Mouse (Mus musculus) midbrain, postnatal 0 days (tissue): ENCODE data around the gene Slc26a1. TPM values are rescaled to one million over a fixed set of nuclear protein-coding genes. Genes with fewer than 3 reads are reported as not detected.

Experiments used
- ATAC-seq: fragments of 200-750 bp; cut with Nextera tagmentation; 2 replicates; pipeline ENCODE4 v1.8.0; 2017; ENCODE audit warnings: moderate number of reproducible peaks, mild to moderate bottlenecking, moderate TSS enrichment, moderate library complexity; ENCODE audit not compliant: low FRiP score
- DNase-seq: peaks from one replicate; pipeline ENCODE4 v3.0.0-alpha.2; 2015; ENCODE audit warnings: low spot score
- H3K27ac ChIP-seq: fragments of 300-500 bp; sonication (generic); 2 replicates; pipeline ENCODE4 v1.5.1; 2014; ENCODE audit warnings: low read depth, mild to moderate bottlenecking, low read length, mixed read lengths
- H3K27me3 ChIP-seq: fragments of 300-500 bp; sonication (generic); 2 replicates; pipeline ENCODE4 v1.6.1; 2014; ENCODE audit warnings: low read length, control low read depth, mixed read lengths; ENCODE audit not compliant: insufficient read depth
- H3K36me3 ChIP-seq: fragments of 300-500 bp; sonication (generic); 2 replicates; pipeline ENCODE4 v1.6.1; 2014; ENCODE audit warnings: low read length, control low read depth, mixed read lengths; ENCODE audit not compliant: insufficient read depth
- H3K4me1 ChIP-seq: fragments of 300-500 bp; sonication (generic); 2 replicates; pipeline ENCODE4 v1.6.1; 2014; ENCODE audit warnings: mild to moderate bottlenecking, control low read depth, antibody characterized with exemption, low read length, mixed read lengths; ENCODE audit not compliant: insufficient read depth
- H3K4me2 ChIP-seq: fragments of 300-500 bp; sonication (generic); 2 replicates; pipeline ENCODE4 v1.6.1; 2014; ENCODE audit warnings: low read depth, mild to moderate bottlenecking, low read length, mixed read lengths; ENCODE audit not compliant: poor library complexity, severe bottlenecking
- H3K4me3 ChIP-seq: fragments of 300-500 bp; sonication (generic); 2 replicates; pipeline ENCODE4 v1.5.1; 2014; ENCODE audit warnings: low read depth, mild to moderate bottlenecking, low read length, moderate library complexity
- H3K9ac ChIP-seq: fragments of 300-500 bp; sonication (generic); replicated peaks from 2 replicates; pipeline ENCODE4 v1.6.1; 2014; ENCODE audit warnings: mild to moderate bottlenecking, low read length, moderate library complexity, mixed read lengths; ENCODE audit not compliant: poor library complexity, severe bottlenecking
- H3K9me3 ChIP-seq: fragments of 300-500 bp; sonication (generic); 2 replicates; pipeline ENCODE4 v1.6.1; 2016; ENCODE audit warnings: low read length, control low read depth
- CTCF ChIP-seq: IDR thresholded peaks from 2 replicates; pipeline ENCODE4 v1.5.1; 2016; ENCODE audit warnings: antibody characterized with exemption, mild to moderate bottlenecking
- WGBS: fragments of 180-500 bp; shearing (Covaris S2); extraction: QIAGEN DNeasy Blood & Tissue Kit; methylation state at CpG from one replicate; pipeline ENCODE4 v1.1.7; 2014; 5-methylcytosine and 5-hydroxymethylcytosine counted together
- polyA plus RNA-seq: library from polyadenylated mRNA; unstranded; fragments of >200 nt; fragmentation: Nextera tagmentation; extraction: Ambion mirVana; gene quantifications from 2 replicates; pipeline ENCODE4 v1.2.1, GENCODE M21; 2015
- total RNA-seq: library from RNA; depleted of rRNA; stranded (reverse); fragments of >200 nt; gene quantifications from 2 replicates; pipeline ENCODE4 v1.2.3, GENCODE M21; 2014

The Slc26a1 gene
- total and polyA plus RNA-seq, 2 experiments from 2014 or later: 4.2 to 10.1 TPM

DNA sequence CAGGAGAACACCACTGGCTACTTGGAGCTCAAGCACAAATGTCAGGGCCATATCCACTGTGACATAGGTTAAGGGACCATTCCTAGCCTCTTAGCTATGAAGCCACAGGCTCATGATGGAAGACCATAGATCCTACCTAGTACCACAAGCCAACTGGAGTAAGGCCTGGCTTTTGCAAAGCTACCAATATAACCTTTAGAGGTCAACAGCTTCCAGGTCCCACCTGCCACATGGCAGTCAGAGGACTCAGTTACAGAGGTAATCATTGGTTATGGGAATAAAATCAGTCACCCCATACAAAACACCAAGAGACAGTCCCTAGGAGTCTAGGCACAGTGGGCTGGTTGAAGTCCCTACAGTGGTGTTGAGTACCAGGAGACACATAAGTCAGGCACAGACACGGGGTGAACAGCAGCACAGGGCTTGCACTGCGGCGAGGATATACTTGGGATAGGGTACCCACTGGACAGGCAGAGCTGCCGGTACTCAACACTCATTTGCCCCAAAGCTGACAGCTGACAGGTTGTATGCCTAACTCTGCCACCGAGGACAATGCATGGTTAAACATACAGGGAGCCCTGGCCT is 24.1 kb downstream of the Slc26a1 start:
- TF ChIP-seq CTCF: no peak
- Histone ChIP-seq H3K4me2 (no peak overlapping the region), H3K9me3 (no peaks in the 10 kb centered on the region), H3K27me3 (no peaks in the 10 kb centered on the region), H3K27ac (no peak overlapping the region), H3K36me3 (peaks cover 68% of the 10 kb centered on the region), H3K4me1 (no peaks in the 10 kb centered on the region), H3K4me3 (no peak overlapping the region), H3K9ac (no peak overlapping the region)
- DNase-seq (no peak), ATAC-seq (no peak)
- 83% methylated on average over 5 of the region's 5 CpGs for WGBS

DNA sequence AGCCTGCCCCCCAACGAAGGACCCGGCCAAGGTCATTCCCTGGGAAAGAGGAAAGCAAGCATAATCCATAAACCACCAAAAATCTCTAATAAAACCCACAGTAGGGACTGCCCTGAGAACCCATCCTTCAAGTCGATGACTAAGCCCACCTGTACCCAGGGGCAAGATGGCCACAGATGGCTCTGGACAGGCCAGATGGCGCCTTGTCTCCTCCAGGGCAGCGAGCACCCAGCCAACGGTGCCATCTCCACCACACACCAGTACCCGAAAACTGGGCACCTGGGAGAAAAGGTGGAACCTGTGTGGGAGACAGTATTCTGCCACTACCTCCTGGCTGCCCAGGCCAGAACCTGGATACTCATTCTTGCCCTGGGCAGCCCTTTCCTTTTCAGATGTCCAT is 25.0 kb downstream of the Slc26a1 start:
- DNase-seq (no peak), ATAC-seq (no peak)
- H3K4me3 ChIP-seq: no peak overlapping the region
- no peaks in the 10 kb centered on the region for H3K27me3 ChIP-seq
- 96% methylated on average over 7 of the region's 7 CpGs for WGBS
- H3K9me3 ChIP-seq: no peaks in the 10 kb centered on the region
- TF ChIP-seq CTCF: no peak
- H3K9ac ChIP-seq: no peak overlapping the region
- H3K4me1 ChIP-seq: no peaks in the 10 kb centered on the region
- H3K36me3 ChIP-seq: peaks cover 66% of the 10 kb centered on the region
- H3K27ac ChIP-seq: no peak overlapping the region
- no peak overlapping the region for H3K4me2 ChIP-seq

DNA sequence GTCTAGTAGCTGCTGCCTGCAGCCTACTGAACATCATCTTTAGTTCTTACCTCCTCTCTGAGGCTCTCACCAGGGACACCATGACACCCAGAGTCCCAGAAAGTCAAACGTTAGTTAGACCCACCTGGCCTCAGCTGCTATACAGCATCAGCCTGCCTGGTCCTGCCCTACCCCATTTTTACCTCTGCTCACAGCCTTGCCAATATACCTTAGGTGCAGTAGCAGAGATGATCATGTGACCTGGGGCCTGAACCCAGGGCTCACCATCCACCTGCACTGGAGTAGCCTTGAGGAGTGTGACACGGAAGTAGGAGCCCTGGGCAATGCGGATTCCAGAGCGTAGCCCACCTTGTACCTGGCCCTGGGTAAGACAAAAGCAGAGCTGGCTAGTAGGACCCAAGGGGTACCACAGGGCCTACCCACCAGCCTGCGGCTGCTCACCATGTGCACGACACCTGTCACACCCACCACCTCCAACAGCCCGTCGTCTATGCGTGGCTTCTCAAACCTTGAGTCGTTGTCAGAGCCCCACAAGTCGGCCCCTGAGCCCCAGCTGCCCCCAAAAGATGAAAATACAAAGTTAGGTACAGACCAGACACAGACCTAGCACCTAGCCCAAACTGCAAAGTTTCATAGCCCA is 26.3 kb downstream of the Slc26a1 start:
- Histone ChIP-seq H3K4me1 (no peaks in the 10 kb centered on the region), H3K27ac (no peak overlapping the region), H3K36me3 (peaks cover 57% of the 10 kb centered on the region), H3K4me2 (no peak overlapping the region), H3K4me3 (no peak overlapping the region), H3K27me3 (no peaks in the 10 kb centered on the region), H3K9me3 (no peaks in the 10 kb centered on the region), H3K9ac (no peak overlapping the region)
- WGBS: 93% methylated on average over 11 of the region's 11 CpGs
- DNase-seq: no peak
- TF ChIP-seq CTCF: no peak
- no peak for ATAC-seq

DNA sequence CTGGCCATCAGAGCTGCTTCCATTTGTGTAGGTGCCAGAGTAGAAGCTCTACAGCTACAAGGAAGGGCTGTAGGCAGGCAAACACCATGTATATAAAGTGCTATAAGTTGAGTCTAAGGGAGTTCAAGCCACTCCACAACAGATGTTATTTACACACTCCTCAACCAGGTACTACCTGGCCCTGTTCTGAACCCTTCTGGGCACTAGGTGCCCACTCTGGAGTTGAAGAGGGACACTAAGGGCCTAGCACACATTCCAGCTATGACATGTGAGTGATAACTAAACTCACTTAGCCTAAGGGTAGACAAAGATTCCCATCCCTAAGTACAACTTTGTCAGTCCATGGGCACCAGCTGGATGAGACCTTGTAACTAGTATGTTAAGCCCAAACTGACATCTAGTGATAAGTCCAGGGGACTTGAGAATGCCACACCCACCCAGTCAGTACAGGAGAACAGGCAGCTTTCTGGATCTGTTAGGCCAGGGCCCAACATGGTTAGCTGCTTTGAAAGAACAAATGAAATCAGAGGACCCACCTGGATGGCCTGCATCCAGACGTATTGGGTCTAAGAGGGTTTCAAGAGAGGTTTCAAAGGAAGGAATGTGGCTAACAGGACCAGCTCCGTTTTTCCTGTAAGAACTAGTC is 27.4 kb downstream of the Slc26a1 start:
- no peak overlapping the region for H3K9ac ChIP-seq
- DNase-seq (no peak), ATAC-seq (no peak)
- H3K27ac ChIP-seq: no peak overlapping the region
- no peaks in the 10 kb centered on the region for H3K27me3 ChIP-seq
- H3K9me3 ChIP-seq: no peaks in the 10 kb centered on the region
- TF ChIP-seq CTCF: no peak
- H3K4me3 ChIP-seq: no peak overlapping the region
- H3K36me3 ChIP-seq: peaks cover 48% of the 10 kb centered on the region
- H3K4me1 ChIP-seq: no peaks in the 10 kb centered on the region
- H3K4me2 ChIP-seq: no peak overlapping the region
- 96% methylated on average over 2 of the region's 2 CpGs for WGBS

DNA sequence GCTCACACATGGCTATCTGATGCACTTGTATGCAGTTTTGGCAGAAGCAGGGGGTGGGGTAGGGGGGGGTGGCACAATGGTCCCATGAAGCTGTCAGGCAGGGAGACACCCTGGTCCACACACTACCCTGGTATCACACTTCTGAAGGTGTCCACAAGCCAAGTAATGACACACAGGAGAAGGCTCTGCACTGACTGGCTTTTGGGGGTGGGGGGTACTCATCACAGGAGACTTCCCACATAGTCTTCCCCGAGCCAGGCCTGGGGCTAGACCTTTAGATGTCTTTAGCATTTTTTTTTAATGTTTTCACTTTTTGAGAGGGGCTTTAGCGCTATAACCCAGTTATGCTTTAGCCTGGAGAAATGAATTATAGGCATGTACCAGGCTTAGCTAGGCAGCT is 28.1 kb downstream of the Slc26a1 start:
- DNase-seq (no peak), ATAC-seq (no peak)
- Histone ChIP-seq H3K4me1 (no peaks in the 10 kb centered on the region), H3K4me2 (no peak overlapping the region), H3K27me3 (no peaks in the 10 kb centered on the region), H3K36me3 (peaks cover 48% of the 10 kb centered on the region), H3K9ac (no peak overlapping the region), H3K27ac (no peak overlapping the region), H3K4me3 (no peak overlapping the region), H3K9me3 (no peaks in the 10 kb centered on the region)
- TF ChIP-seq CTCF: no peak
- 81% methylated on average over 2 of the region's 2 CpGs for WGBS

DNA sequence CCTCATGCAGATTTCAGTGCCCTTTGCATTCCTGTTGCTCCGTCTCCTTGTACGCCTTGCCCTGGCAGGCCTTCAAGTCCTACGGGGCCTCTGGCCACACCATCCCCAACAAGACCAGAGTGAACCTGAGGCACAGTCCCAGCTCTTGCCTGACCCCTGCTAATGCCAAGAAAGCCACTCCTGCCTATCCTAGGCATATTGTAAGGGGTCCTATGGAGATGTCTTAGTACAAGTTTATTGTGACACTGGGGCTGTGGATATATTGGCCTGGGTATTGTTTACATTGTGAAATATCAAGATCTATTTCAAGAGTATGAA is 29.1 kb downstream of the Slc26a1 start:
- no peaks in the 10 kb centered on the region for H3K9me3 ChIP-seq
- no peak overlapping the region for H3K4me3 ChIP-seq
- H3K27me3 ChIP-seq: no peaks in the 10 kb centered on the region
- no peak overlapping the region for H3K4me2 ChIP-seq
- 92% methylated on average over 3 of the region's 3 CpGs for WGBS
- H3K27ac ChIP-seq: no peak overlapping the region
- DNase-seq (no peak), ATAC-seq (no peak)
- H3K9ac ChIP-seq: no peak overlapping the region
- TF ChIP-seq CTCF: no peak
- H3K36me3 ChIP-seq: peaks cover 48% of the 10 kb centered on the region
- H3K4me1 ChIP-seq: no peaks in the 10 kb centered on the region
